Mouse (Mus musculus): ENCODE data around the gene Prr23a1. TPM values are rescaled to one million over a fixed set of nuclear protein-coding genes. Genes with fewer than 3 reads are reported as not detected.

The Prr23a1 gene
- polyA plus RNA-seq, 1 experiment from 2014 or later: not detected

GRCm38 (mm10) chr9:98816066-98816465 is 26.2 kb upstream of the Prr23a1 start:
- no peaks in the 10 kb centered on the region for H3K36me3 ChIP-seq (ENCODE audit: control insufficient read depth, insufficient read depth)
- WGBS: 61% methylated on average over 3 of the region's 3 CpGs
- H3K27ac ChIP-seq (ENCODE audit: low read depth, low read length): no peak overlapping the region
- ATAC-seq: no peak
- no peak overlapping the region for H3K9ac ChIP-seq (ENCODE audit: low read depth, low read length)
- H3K27me3 ChIP-seq (replicated peaks; ENCODE audit: control insufficient read depth, insufficient read depth, low read length): no peaks in the 10 kb centered on the region
- no peaks in the 10 kb centered on the region for H3K4me1 ChIP-seq (replicated peaks; ENCODE audit: control insufficient read depth, insufficient read depth, low read length)
- H3K4me2 ChIP-seq (replicated peaks; ENCODE audit: low read depth): no peak overlapping the region
- no peak overlapping the region for H3K4me3 ChIP-seq (ENCODE audit: low read depth, low read length)
- no peaks in the 10 kb centered on the region for H3K9me3 ChIP-seq (ENCODE audit: control insufficient read depth)
- TF ChIP-seq CTCF (IDR thresholded peaks at IDR 0.05; ENCODE audit: low read depth): no peak

- no peak overlapping the region for H3K9ac ChIP-seq (ENCODE audit: low read depth, low read length)
- ATAC-seq: no peak
- H3K36me3 ChIP-seq (ENCODE audit: control insufficient read depth, insufficient read depth): no peaks in the 10 kb centered on the region
- no peak overlapping the region for H3K4me3 ChIP-seq (ENCODE audit: low read depth, low read length)
- H3K27me3 ChIP-seq (replicated peaks; ENCODE audit: control insufficient read depth, insufficient read depth, low read length): no peaks in the 10 kb centered on the region
- TF ChIP-seq CTCF (IDR thresholded peaks at IDR 0.05; ENCODE audit: low read depth): no peak
- no peaks in the 10 kb centered on the region for H3K9me3 ChIP-seq (ENCODE audit: control insufficient read depth)
- 90% methylated on average over 7 of the region's 7 CpGs for WGBS
- H3K4me1 ChIP-seq (replicated peaks; ENCODE audit: control insufficient read depth, insufficient read depth, low read length): no peaks in the 10 kb centered on the region
- H3K27ac ChIP-seq (ENCODE audit: low read depth, low read length): no peak overlapping the region
- H3K4me2 ChIP-seq (replicated peaks; ENCODE audit: low read depth): no peak overlapping the region
Measured at GRCm38 (mm10) chr9:98817592-98817991, 24.7 kb upstream of the Prr23a1 start.

DNA sequence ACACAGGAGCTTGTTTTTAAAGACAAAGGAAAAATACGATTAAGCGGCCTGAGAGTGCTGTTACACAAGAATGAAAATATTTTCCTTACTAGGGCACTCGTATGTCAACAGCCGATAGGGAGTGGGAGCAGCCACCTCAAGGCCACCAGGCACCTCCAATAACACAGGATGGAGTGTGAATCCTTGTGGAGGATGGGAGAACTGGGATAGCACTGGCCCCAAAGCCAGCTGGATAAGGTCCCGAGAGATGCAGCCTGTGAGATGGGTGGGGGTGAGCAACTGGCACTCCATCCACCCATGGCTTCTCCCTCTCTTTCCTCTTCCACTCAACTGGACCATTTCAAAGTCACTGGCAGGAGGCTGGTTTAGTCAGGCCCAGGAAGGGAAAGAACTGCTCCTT is 23.3 kb upstream of the Prr23a1 start:
- 78% methylated on average over 5 of the region's 5 CpGs for WGBS
- no peaks in the 10 kb centered on the region for H3K36me3 ChIP-seq (ENCODE audit: control insufficient read depth, insufficient read depth)
- no peaks in the 10 kb centered on the region for H3K4me1 ChIP-seq (replicated peaks; ENCODE audit: control insufficient read depth, insufficient read depth, low read length)
- TF ChIP-seq CTCF (IDR thresholded peaks at IDR 0.05; ENCODE audit: low read depth): no peak
- H3K27ac ChIP-seq (ENCODE audit: low read depth, low read length): no peak overlapping the region
- H3K9me3 ChIP-seq (ENCODE audit: control insufficient read depth): no peaks in the 10 kb centered on the region
- no peak overlapping the region for H3K4me2 ChIP-seq (replicated peaks; ENCODE audit: low read depth)
- no peak overlapping the region for H3K4me3 ChIP-seq (ENCODE audit: low read depth, low read length)
- no peak overlapping the region for H3K9ac ChIP-seq (ENCODE audit: low read depth, low read length)
- H3K27me3 ChIP-seq (replicated peaks; ENCODE audit: control insufficient read depth, insufficient read depth, low read length): no peaks in the 10 kb centered on the region
- no peak for ATAC-seq

DNA sequence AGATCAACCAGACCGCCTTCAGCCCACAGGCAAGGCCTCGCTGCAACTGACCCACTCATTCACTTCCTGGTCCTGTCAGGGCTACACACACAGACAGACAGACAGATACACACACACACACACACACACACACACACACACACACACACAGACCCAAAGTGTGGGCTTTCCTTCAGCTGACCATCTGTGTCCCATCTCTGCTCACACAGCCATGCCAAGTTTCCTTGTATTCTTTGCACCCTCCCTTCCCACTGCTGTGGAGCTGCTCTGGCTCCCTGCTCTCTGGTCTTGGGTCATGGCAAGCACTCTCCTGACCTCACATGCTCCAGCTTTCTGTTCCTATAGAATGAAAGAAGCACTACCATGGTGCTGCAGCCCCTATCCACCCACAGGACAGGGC is 22.8 kb upstream of the Prr23a1 start:
- Histone ChIP-seq H3K27me3 (replicated peaks; ENCODE audit: control insufficient read depth, insufficient read depth, low read length) (no peaks in the 10 kb centered on the region), H3K36me3 (ENCODE audit: control insufficient read depth, insufficient read depth) (no peaks in the 10 kb centered on the region), H3K4me1 (replicated peaks; ENCODE audit: control insufficient read depth, insufficient read depth, low read length) (no peaks in the 10 kb centered on the region), H3K9ac (ENCODE audit: low read depth, low read length) (no peak overlapping the region), H3K4me3 (ENCODE audit: low read depth, low read length) (no peak overlapping the region), H3K9me3 (ENCODE audit: control insufficient read depth) (no peaks in the 10 kb centered on the region), H3K27ac (ENCODE audit: low read depth, low read length) (no peak overlapping the region), H3K4me2 (replicated peaks; ENCODE audit: low read depth) (no peak overlapping the region)
- 82% methylated on average over 2 of the region's 2 CpGs for WGBS
- ATAC-seq: no peak
- TF ChIP-seq CTCF (IDR thresholded peaks at IDR 0.05; ENCODE audit: low read depth): no peak

DNA sequence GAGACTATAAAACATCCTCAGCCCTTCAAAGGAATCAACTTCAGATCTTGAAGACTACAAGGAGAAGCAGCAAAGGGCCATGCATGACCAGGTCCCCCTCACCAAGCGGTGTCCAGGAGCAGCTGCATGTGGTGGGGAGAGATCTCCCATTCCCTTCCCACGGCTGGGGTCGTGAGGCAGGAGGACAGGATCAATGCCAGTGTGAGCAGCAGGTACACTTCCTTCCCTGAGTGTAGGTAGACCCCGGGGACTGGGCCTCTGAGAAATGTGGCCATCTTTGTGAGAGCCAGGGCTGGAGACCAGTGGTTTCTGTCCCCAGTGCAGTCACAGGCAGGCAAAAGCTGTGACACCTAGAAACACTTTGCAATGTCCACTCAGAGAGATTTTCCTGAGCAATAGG is 21.8 kb upstream of the Prr23a1 start:
- no peak for ATAC-seq
- H3K4me1 ChIP-seq (replicated peaks; ENCODE audit: control insufficient read depth, insufficient read depth, low read length): no peaks in the 10 kb centered on the region
- H3K27me3 ChIP-seq (replicated peaks; ENCODE audit: control insufficient read depth, insufficient read depth, low read length): no peaks in the 10 kb centered on the region
- no peaks in the 10 kb centered on the region for H3K9me3 ChIP-seq (ENCODE audit: control insufficient read depth)
- no peak for TF ChIP-seq CTCF (IDR thresholded peaks at IDR 0.05; ENCODE audit: low read depth)
- no peak overlapping the region for H3K4me2 ChIP-seq (replicated peaks; ENCODE audit: low read depth)
- H3K4me3 ChIP-seq (ENCODE audit: low read depth, low read length): no peak overlapping the region
- H3K9ac ChIP-seq (ENCODE audit: low read depth, low read length): no peak overlapping the region
- no peaks in the 10 kb centered on the region for H3K36me3 ChIP-seq (ENCODE audit: control insufficient read depth, insufficient read depth)
- 73% methylated on average over 4 of the region's 4 CpGs for WGBS
- no peak overlapping the region for H3K27ac ChIP-seq (ENCODE audit: low read depth, low read length)

DNA sequence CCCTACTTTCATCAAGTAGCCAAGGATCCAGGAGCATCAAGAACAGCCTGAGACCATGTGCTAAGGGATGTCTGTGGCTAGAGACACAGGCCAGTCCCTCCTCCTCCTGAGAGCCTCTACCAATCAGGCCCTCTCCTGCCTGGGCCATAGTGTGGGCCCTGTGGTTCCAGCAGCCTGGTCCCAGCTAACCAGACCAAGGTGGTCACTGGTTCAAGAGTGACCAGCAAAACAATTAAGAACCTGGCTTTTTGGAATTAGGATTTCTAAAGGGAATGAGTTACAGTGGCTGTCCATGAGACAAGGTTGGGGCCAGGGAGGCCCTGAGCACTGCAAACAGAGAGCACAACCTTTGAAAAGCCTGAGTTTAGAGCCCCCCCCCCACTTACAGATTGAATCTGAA is 21.2 kb upstream of the Prr23a1 start:
- ATAC-seq: no peak

GRCm38 (mm10) chr9:98823805-98824204 is 18.5 kb upstream of the Prr23a1 start:
- 87% methylated on average over 7 of the region's 7 CpGs for WGBS
- Histone ChIP-seq H3K36me3 (ENCODE audit: control insufficient read depth, insufficient read depth) (no peaks in the 10 kb centered on the region), H3K4me1 (replicated peaks; ENCODE audit: control insufficient read depth, insufficient read depth, low read length) (no peaks in the 10 kb centered on the region)

More for the DNA sequence above, 21.2 kb upstream of the Prr23a1 start:
- H3K4me2 ChIP-seq (replicated peaks; ENCODE audit: low read depth): no peak overlapping the region
- no peak overlapping the region for H3K27ac ChIP-seq (ENCODE audit: low read depth, low read length)
- no peaks in the 10 kb centered on the region for H3K36me3 ChIP-seq (ENCODE audit: control insufficient read depth, insufficient read depth)
- H3K9ac ChIP-seq (ENCODE audit: low read depth, low read length): no peak overlapping the region
- no peak for TF ChIP-seq CTCF (IDR thresholded peaks at IDR 0.05; ENCODE audit: low read depth)
- H3K27me3 ChIP-seq (replicated peaks; ENCODE audit: control insufficient read depth, insufficient read depth, low read length): no peaks in the 10 kb centered on the region
- no peaks in the 10 kb centered on the region for H3K4me1 ChIP-seq (replicated peaks; ENCODE audit: control insufficient read depth, insufficient read depth, low read length)
- no peaks in the 10 kb centered on the region for H3K9me3 ChIP-seq (ENCODE audit: control insufficient read depth)
- H3K4me3 ChIP-seq (ENCODE audit: low read depth, low read length): no peak overlapping the region

More at GRCm38 (mm10) chr9:98823805-98824204, 18.5 kb upstream of the Prr23a1 start:
- Histone ChIP-seq H3K9ac (ENCODE audit: low read depth, low read length) (no peak overlapping the region), H3K27me3 (replicated peaks; ENCODE audit: control insufficient read depth, insufficient read depth, low read length) (no peaks in the 10 kb centered on the region), H3K4me2 (replicated peaks; ENCODE audit: low read depth) (no peak overlapping the region), H3K9me3 (ENCODE audit: control insufficient read depth) (no peaks in the 10 kb centered on the region), H3K4me3 (ENCODE audit: low read depth, low read length) (no peak overlapping the region), H3K27ac (ENCODE audit: low read depth, low read length) (no peak overlapping the region)
- TF ChIP-seq CTCF (IDR thresholded peaks at IDR 0.05; ENCODE audit: low read depth): no peak
- ATAC-seq: no peak

All from intestine, postnatal 0 days (tissue).